Mouse (Mus musculus) cerebellum, adult 9-10 months (tissue): ENCODE data around the gene She.
A peak's percentile ranks its signal among the peaks of the same experiment; 100 is the strongest.
"Not testable (repeated sequence)": the region's sequence is repeated elsewhere in the genome, so short reads cannot be mapped to it uniquely, and the experiment has no call there.

Experiments used
- DNase-seq: peaks from one replicate; pipeline ENCODE4 v3.0.0; 2022

The She gene

GRCm38 (mm10) chr3:89830815-89831591, at the start of gene She:
Gene She (plus strand): TSS chr3:89831370.
- DNase-seq: no peak

GRCm38 (mm10) chr3:89781640-89782039, 49.5 kb upstream of the She start:
- no peak for DNase-seq

GRCm38 (mm10) chr3:89784991-89785753, 46.0 kb upstream of the She start:
- peak; percentile 75 for DNase-seq

GRCm38 (mm10) chr3:89786275-89786674, 44.9 kb upstream of the She start:
- DNase-seq: no peak

GRCm38 (mm10) chr3:89788680-89789352, 42.4 kb upstream of the She start:
- DNase-seq: no peak

- DNase-seq: no peak
These were observed 36.6 kb upstream of the She start for GRCm38 (mm10) chr3:89794616-89795015.

- DNase-seq: no peak
These were observed 35.4 kb upstream of the She start for GRCm38 (mm10) chr3:89795746-89796145.

- DNase-seq: no peak
These were observed 34.8 kb upstream of the She start for GRCm38 (mm10) chr3:89796358-89796757.

GRCm38 (mm10) chr3:89798518-89798917, 32.7 kb upstream of the She start:
- DNase-seq: no peak

- DNase-seq: no peak
These were observed 31.7 kb upstream of the She start for GRCm38 (mm10) chr3:89799476-89799875.

- DNase-seq: not testable (repeated sequence)
These were observed 31.1 kb upstream of the She start for GRCm38 (mm10) chr3:89800078-89800477.

GRCm38 (mm10) chr3:89800774-89801506, 30.2 kb upstream of the She start:
- no peak for DNase-seq

- DNase-seq: no peak
These were observed 29.7 kb upstream of the She start for GRCm38 (mm10) chr3:89801507-89801847.

GRCm38 (mm10) chr3:89802876-89803275, 28.3 kb upstream of the She start:
- no peak for DNase-seq

GRCm38 (mm10) chr3:89805179-89805578, 26.0 kb upstream of the She start:
- no peak for DNase-seq

GRCm38 (mm10) chr3:89806751-89807150, 24.4 kb upstream of the She start:
- no peak for DNase-seq

GRCm38 (mm10) chr3:89807171-89807570, 24.0 kb upstream of the She start:
- DNase-seq: no peak

GRCm38 (mm10) chr3:89807881-89808280, 23.3 kb upstream of the She start:
- DNase-seq: no peak

GRCm38 (mm10) chr3:89808638-89809037, 22.5 kb upstream of the She start:
- DNase-seq: no peak

GRCm38 (mm10) chr3:89810841-89811240, 20.3 kb upstream of the She start:
- DNase-seq: no peak

- DNase-seq: no peak
These were observed 19.0 kb upstream of the She start for GRCm38 (mm10) chr3:89812166-89812565.

GRCm38 (mm10) chr3:89814051-89814450, 17.1 kb upstream of the She start:
- no peak for DNase-seq

- no peak for DNase-seq
These were observed 14.1 kb upstream of the She start for GRCm38 (mm10) chr3:89817056-89817455.
